Mouse (Mus musculus) stomach, postnatal 0 days (tissue): ENCODE data around the gene Fmo4. TPM values are rescaled to one million over a fixed set of nuclear protein-coding genes. Genes with fewer than 3 reads are reported as not detected.

Source experiments
- ATAC-seq: fragments of 200-750 bp; cut with Nextera tagmentation; 2 replicates; pipeline ENCODE4 v1.8.0; 2017; ENCODE audit not compliant: low FRiP score, low TSS enrichment
- DNase-seq: peaks from one replicate; pipeline ENCODE4 v3.0.0-alpha.2; 2016; ENCODE audit warnings: low spot score
- H3K27ac ChIP-seq: fragments of 300-500 bp; sonication (generic); replicated peaks from 2 replicates; pipeline ENCODE4 v1.5.1; 2014; ENCODE audit warnings: mild to moderate bottlenecking, control low read depth
- H3K27me3 ChIP-seq: fragments of 300-500 bp; sonication (generic); 2 replicates; pipeline ENCODE4 v1.6.1; 2014; ENCODE audit warnings: low read length; ENCODE audit not compliant: control insufficient read depth, insufficient read depth
- H3K36me3 ChIP-seq: fragments of 300-500 bp; sonication (generic); 2 replicates; pipeline ENCODE4 v1.6.1; 2014; ENCODE audit warnings: low read length, mixed read lengths; ENCODE audit not compliant: control insufficient read depth, insufficient read depth
- H3K4me1 ChIP-seq: fragments of 300-500 bp; sonication (generic); replicated peaks from 2 replicates; pipeline ENCODE4 v1.6.1; 2014; ENCODE audit warnings: antibody characterized with exemption; ENCODE audit not compliant: control insufficient read depth, insufficient read depth
- H3K4me2 ChIP-seq: fragments of 300-500 bp; sonication (generic); replicated peaks from 2 replicates; pipeline ENCODE4 v1.6.1; 2014; ENCODE audit warnings: low read depth, mild to moderate bottlenecking, control low read depth, moderate library complexity
- H3K4me3 ChIP-seq: fragments of 300-500 bp; sonication (generic); 2 replicates; pipeline ENCODE4 v1.5.1; 2014; ENCODE audit warnings: low read depth, low read length, control low read depth
- H3K9ac ChIP-seq: fragments of 300-500 bp; sonication (generic); 2 replicates; pipeline ENCODE4 v1.6.1; 2014; ENCODE audit warnings: mild to moderate bottlenecking, low read length, control low read depth, mixed read lengths
- H3K9me3 ChIP-seq: fragments of 300-500 bp; sonication (generic); 2 replicates; pipeline ENCODE4 v1.6.1; 2016; ENCODE audit warnings: low read length; ENCODE audit not compliant: control insufficient read depth
- CTCF ChIP-seq: IDR thresholded peaks from 2 replicates; pipeline ENCODE4 v1.5.1; 2016; ENCODE audit warnings: antibody characterized with exemption, low read depth, mild to moderate bottlenecking, moderate library complexity
- EP300 ChIP-seq: optimal IDR thresholded peaks from 2 replicates; pipeline ENCODE3; 2016; ENCODE audit warnings: antibody characterized with exemption
- WGBS: fragments of 180-500 bp; shearing (Covaris S2); extraction: QIAGEN DNeasy Blood & Tissue Kit; methylation state at CpG from one replicate; pipeline ENCODE4 v1.1.7; 2014; 5-methylcytosine and 5-hydroxymethylcytosine counted together
- polyA plus RNA-seq: library from polyadenylated mRNA; unstranded; fragments of >200 nt; fragmentation: Nextera tagmentation; extraction: Ambion mirVana; gene quantifications from 2 replicates; pipeline ENCODE4 v1.2.1, GENCODE M21; 2015

Gene Fmo4
- polyA plus RNA-seq, 1 experiment from 2014 or later = 0.62 TPM

DNA sequence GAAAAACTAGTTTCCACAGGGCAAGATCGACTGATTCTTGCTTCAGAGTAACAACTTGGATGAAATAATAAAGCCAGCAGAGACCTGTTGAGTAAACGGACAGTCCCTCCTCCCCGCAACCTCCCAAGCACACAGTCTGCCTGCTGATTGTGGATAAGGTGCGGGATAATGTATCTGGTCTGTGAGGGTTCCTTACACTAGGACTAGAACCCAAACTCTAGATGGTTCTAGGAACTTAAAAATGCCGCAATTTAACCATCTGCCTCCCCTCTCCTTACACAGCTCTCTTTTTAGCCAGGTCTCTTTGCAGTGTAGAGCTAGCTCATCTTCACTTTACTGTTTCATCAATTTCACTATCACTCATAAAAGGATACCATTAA, 18.8 kb upstream of the Fmo4 start:
- no peaks in the 10 kb centered on the region for H3K27me3 ChIP-seq
- H3K9me3 ChIP-seq = no peaks in the 10 kb centered on the region
- no peak overlapping the region for H3K9ac ChIP-seq
- no peak overlapping the region for H3K27ac ChIP-seq
- no peaks in the 10 kb centered on the region for H3K36me3 ChIP-seq
- ATAC-seq (no peak), DNase-seq (no peak)
- 48% methylated on average over 5 of the region's 5 CpGs for WGBS
- TF ChIP-seq CTCF (no peak), EP300 (no peak)
- no peaks in the 10 kb centered on the region for H3K4me1 ChIP-seq
- H3K4me3 ChIP-seq = no peak overlapping the region
- no peak overlapping the region for H3K4me2 ChIP-seq

DNA sequence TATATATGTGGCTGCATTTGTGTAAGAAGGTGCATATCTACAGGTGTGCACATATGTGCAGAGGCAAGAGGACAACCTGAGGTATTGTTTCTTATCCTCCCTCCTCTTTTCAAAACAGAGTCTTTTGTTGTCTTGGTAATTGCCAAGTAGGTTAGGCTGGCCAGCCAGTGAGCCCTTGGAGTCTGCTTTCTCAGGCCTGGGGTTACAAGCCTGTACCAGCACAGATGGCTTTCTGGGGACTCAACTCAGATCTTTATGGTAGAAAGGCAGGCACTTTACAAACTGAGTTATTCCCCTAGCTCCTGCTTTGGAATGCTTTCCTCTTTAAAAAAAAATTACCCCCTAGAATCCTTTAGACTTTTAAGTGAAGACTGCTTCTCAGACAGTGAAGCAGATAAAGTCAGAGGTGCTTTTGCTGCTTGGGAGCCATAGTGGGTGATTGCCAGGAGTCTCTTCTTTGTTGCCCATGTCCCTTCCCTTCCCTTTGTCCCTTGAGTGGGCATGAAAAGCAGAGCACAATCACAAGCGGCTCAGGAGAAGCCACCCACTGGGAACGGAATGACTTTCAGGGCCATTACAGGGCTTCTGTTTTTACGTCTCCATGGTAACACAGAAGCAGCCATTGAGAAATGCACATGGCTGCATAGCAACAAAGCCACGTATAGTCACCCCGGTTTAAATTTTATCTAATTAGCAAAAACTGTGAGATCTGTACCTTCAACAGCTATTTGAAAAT, 18.2 kb upstream of the Fmo4 start:
- Histone ChIP-seq H3K9ac (no peak overlapping the region), H3K4me2 (no peak overlapping the region), H3K4me3 (no peak overlapping the region), H3K36me3 (no peaks in the 10 kb centered on the region), H3K27me3 (no peaks in the 10 kb centered on the region), H3K9me3 (no peaks in the 10 kb centered on the region), H3K27ac (no peak overlapping the region), H3K4me1 (no peaks in the 10 kb centered on the region)
- ATAC-seq (no peak), DNase-seq (no peak)
- WGBS = 14% methylated on average over 5 of the region's 5 CpGs
- TF ChIP-seq EP300 = no peak
- TF ChIP-seq CTCF = no peak

DNA sequence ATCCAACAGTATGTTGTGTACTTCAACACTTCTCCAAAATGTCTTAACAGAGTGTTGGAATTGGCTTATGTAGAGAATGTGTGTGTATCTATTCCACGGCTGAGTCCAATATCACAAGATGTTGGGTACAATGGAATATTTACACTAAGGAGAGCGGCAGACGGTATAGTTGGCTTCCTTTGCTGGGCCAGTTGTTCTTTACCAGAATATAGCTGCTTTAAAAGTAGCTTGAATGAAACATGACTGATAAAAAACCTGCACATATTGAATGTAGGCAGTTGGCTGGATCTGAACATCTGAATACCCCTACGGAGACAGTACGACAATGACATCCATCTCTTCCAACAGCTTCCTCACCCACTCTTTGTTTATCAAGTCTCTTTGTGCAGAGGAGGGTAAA, 5.5 kb upstream of the Fmo4 start:
- no peak overlapping the region for H3K9ac ChIP-seq
- H3K27ac ChIP-seq = no peak overlapping the region
- H3K4me2 ChIP-seq = no peak overlapping the region
- no peaks in the 10 kb centered on the region for H3K27me3 ChIP-seq
- no peaks in the 10 kb centered on the region for H3K9me3 ChIP-seq
- no peaks in the 10 kb centered on the region for H3K36me3 ChIP-seq
- ATAC-seq (no peak), DNase-seq (no peak)
- no peaks in the 10 kb centered on the region for H3K4me1 ChIP-seq
- TF ChIP-seq CTCF (no peak), EP300 (no peak)
- no peak overlapping the region for H3K4me3 ChIP-seq
- 85% methylated on average over 5 of the region's 5 CpGs for WGBS

- Histone ChIP-seq H3K27ac (no peak overlapping the region), H3K27me3 (no peaks in the 10 kb centered on the region), H3K36me3 (no peaks in the 10 kb centered on the region), H3K9me3 (no peaks in the 10 kb centered on the region), H3K4me2 (no peak overlapping the region), H3K9ac (no peak overlapping the region), H3K4me3 (no peak overlapping the region), H3K4me1 (no peaks in the 10 kb centered on the region)
- TF ChIP-seq EP300 (no peak), CTCF (no peak)
- WGBS = 77% methylated on average over 10 of the region's 10 CpGs
- ATAC-seq = no peak
- no peak for DNase-seq
Measured at GRCm38 (mm10) chr1:162815381-162816127, 1.8 kb upstream of the Fmo4 start.

DNA sequence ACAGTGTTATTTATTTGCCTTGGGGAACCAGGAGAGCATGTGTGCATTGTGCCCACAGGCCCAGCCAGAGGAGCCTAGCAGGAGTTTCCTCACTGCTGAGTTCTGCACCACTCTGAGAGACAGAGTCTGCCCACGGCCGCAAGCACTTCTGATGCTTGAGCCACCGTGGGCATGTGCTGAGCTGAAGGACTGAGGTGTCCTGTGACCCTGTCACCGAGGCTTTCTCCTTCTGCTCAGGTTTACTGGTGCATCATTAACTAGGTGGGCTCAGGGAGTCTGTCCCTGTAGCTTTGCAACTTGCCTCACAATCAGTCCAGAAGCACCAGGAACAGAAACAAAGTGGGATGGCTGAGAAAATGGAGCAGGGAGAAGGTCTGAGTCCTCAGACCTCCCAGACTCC, 1.2 kb upstream of the Fmo4 start:
- no peaks in the 10 kb centered on the region for H3K9me3 ChIP-seq
- DNase-seq (no peak), ATAC-seq (no peak)
- H3K27ac ChIP-seq = no peak overlapping the region
- H3K4me2 ChIP-seq = no peak overlapping the region
- no peak overlapping the region for H3K4me3 ChIP-seq
- no peaks in the 10 kb centered on the region for H3K4me1 ChIP-seq
- 66% methylated on average over 4 of the region's 4 CpGs for WGBS
- H3K36me3 ChIP-seq = no peaks in the 10 kb centered on the region
- no peak overlapping the region for H3K9ac ChIP-seq
- TF ChIP-seq EP300 (no peak), CTCF (no peak)
- H3K27me3 ChIP-seq = no peaks in the 10 kb centered on the region

DNA sequence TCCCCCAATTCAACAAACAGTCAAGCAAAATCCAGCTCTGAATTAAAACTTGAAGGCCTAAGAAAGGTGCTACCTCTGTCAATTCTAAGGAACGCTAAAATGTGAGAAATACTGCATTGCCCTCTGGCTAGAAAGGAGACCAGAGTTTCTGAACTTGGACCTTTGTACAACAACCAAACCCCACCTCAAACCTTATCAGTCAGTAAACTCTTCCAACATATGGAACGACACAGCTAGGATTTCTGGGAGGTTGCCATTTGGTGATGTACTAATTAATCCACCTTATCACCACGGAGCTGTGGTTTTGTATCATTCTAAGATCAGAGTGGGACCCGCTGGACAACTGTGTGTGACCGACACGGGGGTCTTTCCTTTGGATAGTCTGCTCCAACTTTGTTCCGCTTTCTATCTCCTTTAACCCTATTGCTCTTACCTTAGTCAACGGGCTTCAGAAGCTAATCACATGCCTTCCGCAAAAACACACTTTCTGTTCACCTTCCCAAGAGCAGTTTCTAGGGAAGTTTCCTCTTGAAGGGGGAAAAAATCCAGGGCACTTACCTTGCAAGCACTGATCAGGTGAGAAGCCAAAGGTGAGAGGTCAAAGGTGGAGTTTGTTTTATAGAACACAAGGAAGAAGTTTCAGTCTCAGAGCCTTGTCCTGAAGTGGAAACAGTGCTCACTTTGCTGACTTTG, 483 bp downstream of the Fmo4 start:
- Histone ChIP-seq H3K27ac (no peak overlapping the region), H3K9ac (no peak overlapping the region), H3K27me3 (no peaks in the 10 kb centered on the region), H3K4me3 (no peak overlapping the region; the same call in 1 of the 2 replicates), H3K36me3 (no peaks in the 10 kb centered on the region), H3K4me1 (no peaks in the 10 kb centered on the region), H3K4me2 (peak overlapping the region; percentile 36), H3K9me3 (no peaks in the 10 kb centered on the region)
- WGBS = 81% methylated on average over 9 of the region's 9 CpGs
- DNase-seq (no peak), ATAC-seq (no peak)
- TF ChIP-seq EP300 (no peak), CTCF (no peak)
